Mouse (Mus musculus) lung, embryonic 14.5 days (tissue): ENCODE results near the gene Hoxb6. TPM values are rescaled to one million over a fixed set of nuclear protein-coding genes. Genes with fewer than 3 reads are reported as not detected.

Source experiments
- ATAC-seq: fragments of 200-750 bp; cut with Nextera tagmentation; 2 replicates; pipeline ENCODE4 v1.8.0; 2017; ENCODE audit warnings: mild to moderate bottlenecking, moderate TSS enrichment, moderate library complexity; ENCODE audit not compliant: insufficient read depth
- DNase-seq: peaks from one replicate; pipeline ENCODE4 v3.0.0-alpha.2; 2015
- H3K27ac ChIP-seq: fragments of 300-500 bp; sonication (generic); 2 replicates; pipeline ENCODE4 v1.5.1; 2014; ENCODE audit warnings: low read depth, mild to moderate bottlenecking, moderate library complexity
- H3K27me3 ChIP-seq: fragments of 300-500 bp; sonication (generic); 2 replicates; pipeline ENCODE4 v1.6.1; 2014; ENCODE audit warnings: low read length, control low read depth; ENCODE audit not compliant: insufficient read depth
- H3K36me3 ChIP-seq: fragments of 300-500 bp; sonication (generic); 2 replicates; pipeline ENCODE4 v1.6.1; 2014; ENCODE audit warnings: control low read depth; ENCODE audit not compliant: insufficient read depth
- H3K4me1 ChIP-seq: fragments of 300-500 bp; sonication (generic); 2 replicates; pipeline ENCODE4 v1.6.1; 2014; ENCODE audit warnings: antibody characterized with exemption, control low read depth; ENCODE audit not compliant: insufficient read depth
- H3K4me2 ChIP-seq: fragments of 300-500 bp; sonication (generic); 2 replicates; pipeline ENCODE4 v1.6.1; 2014; ENCODE audit warnings: mild to moderate bottlenecking
- H3K4me3 ChIP-seq: fragments of 300-500 bp; sonication (generic); 2 replicates; pipeline ENCODE4 v1.5.1; 2014; ENCODE audit warnings: low read depth, low read length
- H3K9ac ChIP-seq: fragments of 300-500 bp; sonication (generic); 2 replicates; pipeline ENCODE4 v1.6.1; 2014
- H3K9me3 ChIP-seq: fragments of 300-500 bp; sonication (generic); 2 replicates; pipeline ENCODE4 v1.6.1; 2016; ENCODE audit warnings: low read depth, low read length, control low read depth
- CTCF ChIP-seq: IDR thresholded peaks from 2 replicates; pipeline ENCODE4 v1.5.1; 2016; ENCODE audit warnings: antibody characterized with exemption, low read depth
- WGBS: fragments of 180-500 bp; shearing (Covaris S2); extraction: QIAGEN DNeasy Blood & Tissue Kit; methylation state at CpG from one replicate; pipeline ENCODE4 v1.1.7; 2014; 5-methylcytosine and 5-hydroxymethylcytosine counted together
- polyA plus RNA-seq: library from polyadenylated mRNA; unstranded; fragments of >200 nt; fragmentation: Nextera tagmentation; extraction: Ambion mirVana; gene quantifications from 2 replicates; pipeline ENCODE4 v1.2.1, GENCODE M21; 2014

The Hoxb6 gene
- polyA plus RNA-seq, 1 experiment from 2014 or later: 24.4 TPM

DNA sequence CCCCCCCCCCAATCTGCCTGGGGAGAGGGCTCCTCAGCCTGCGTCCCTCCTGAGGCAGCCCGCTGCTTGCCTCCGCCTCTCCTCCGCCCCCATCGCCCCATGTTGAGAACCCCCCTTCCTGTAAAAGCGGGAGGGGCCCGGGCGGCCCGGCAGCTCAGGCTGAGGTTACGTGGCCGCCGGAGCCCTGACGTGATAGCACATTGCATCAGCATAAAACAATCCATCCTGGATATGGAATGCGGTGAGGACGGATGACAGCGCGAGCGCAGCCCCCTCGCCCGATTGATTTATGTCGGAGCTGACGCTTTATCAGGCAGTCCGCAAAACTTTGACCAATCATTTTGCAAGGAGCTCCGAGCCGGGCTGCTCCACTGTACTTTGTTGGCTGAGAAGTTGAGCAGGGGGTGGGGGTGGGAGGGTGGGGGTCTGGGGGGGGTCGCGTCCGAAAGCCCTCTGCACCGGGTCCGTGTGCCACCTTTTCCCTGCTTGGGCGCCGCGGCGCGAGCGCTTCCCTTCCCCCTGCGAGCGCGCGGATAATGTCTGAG, 21.2 kb upstream of the Hoxb6 start, which contains the start of gene Hoxb9:
Gene Hoxb9, plus strand, starts transcription at position 462 of the 545 bp plus-strand sequence.
- no peaks in the 10 kb centered on the region for H3K4me1 ChIP-seq
- H3K4me2 ChIP-seq: peak within 1 kb of the TSS; percentile 57
- peaks cover 99% of the 10 kb centered on the region for H3K27me3 ChIP-seq
- TF ChIP-seq CTCF: no peak
- peak within 1 kb of the TSS; percentile 20; the same call in 1 of the 2 replicates for H3K9ac ChIP-seq
- ATAC-seq: peak; percentile 22; the same call in 1 of the 2 replicates
- no peaks in the 10 kb centered on the region for H3K9me3 ChIP-seq
- DNase-seq: no peak
- H3K36me3 ChIP-seq: no peaks in the 10 kb centered on the region
- peak within 1 kb of the TSS; percentile 35 for H3K4me3 ChIP-seq
- H3K27ac ChIP-seq: no peak within 1 kb of the TSS
- WGBS: under 1% methylated on average over 40 of the region's 40 CpGs

- H3K9me3 ChIP-seq: no peaks in the 10 kb centered on the region
- H3K36me3 ChIP-seq: no peaks in the 10 kb centered on the region
- under 1% methylated on average over 52 of the region's 52 CpGs for WGBS
- ATAC-seq (peak; percentile 32; the same call in 1 of the 2 replicates), DNase-seq (no peak)
- no peaks in the 10 kb centered on the region for H3K4me1 ChIP-seq
- H3K27me3 ChIP-seq: peaks cover 99% of the 10 kb centered on the region
- H3K9ac ChIP-seq: no peak overlapping the region
- no peak overlapping the region for H3K27ac ChIP-seq
- no peak for TF ChIP-seq CTCF
- H3K4me2 ChIP-seq: peak overlapping the region; percentile 57
- peak overlapping the region; percentile 35 for H3K4me3 ChIP-seq
Observed at GRCm38 (mm10) chr11:96271541-96272011, 20.7 kb upstream of the Hoxb6 start.

DNA sequence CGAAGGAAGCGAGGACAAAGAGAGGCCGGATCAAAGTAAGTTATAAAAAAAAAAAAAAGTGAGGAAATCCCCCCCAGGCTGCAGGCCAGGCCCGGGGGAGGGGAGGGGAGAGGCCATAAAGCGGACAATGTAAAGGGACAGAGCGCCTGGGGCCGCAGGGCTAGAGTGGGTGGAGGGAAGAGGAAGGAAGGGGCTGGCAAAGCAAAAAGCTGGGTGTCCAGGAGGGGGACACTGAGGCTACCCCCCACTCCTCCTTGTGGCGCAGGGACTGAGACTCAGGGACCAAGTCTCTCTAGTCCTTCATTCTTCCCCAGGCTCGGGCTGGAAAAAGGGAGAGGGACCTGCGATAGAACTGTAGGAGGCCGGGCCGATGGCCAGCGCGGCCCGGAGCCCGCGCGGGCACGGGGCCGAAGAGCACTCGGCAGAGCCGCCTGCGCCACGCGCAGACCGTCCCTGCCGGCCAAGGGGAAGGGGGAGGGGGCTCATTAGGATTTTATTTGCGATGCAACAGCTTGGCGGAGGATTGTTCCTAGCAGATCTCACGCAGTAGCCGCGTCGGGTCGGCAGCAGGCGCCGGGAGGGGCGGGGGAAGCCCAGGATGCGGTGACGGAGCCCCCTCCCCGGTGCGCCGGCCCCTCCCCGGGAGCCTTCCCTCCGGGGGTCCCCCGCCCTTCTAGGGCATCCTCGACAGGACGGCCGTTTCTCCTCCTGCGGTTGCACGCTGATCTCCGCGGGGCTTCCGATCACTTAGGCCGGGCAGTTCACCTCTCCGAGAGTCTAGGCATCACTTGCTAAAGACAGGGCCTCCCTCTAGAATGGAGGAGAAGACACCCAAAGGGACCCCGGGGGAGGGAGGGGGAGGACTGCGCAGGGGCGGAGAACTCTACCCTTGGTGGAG, 20.0 kb upstream of the Hoxb6 start:
- DNase-seq (no peak), ATAC-seq (peak; percentile 46; the same call in 1 of the 2 replicates)
- WGBS: under 1% methylated on average over 57 of the region's 58 CpGs
- no peak overlapping the region for H3K27ac ChIP-seq
- peak overlapping the region; percentile 57 for H3K4me2 ChIP-seq
- no peak for TF ChIP-seq CTCF
- no peaks in the 10 kb centered on the region for H3K4me1 ChIP-seq
- H3K4me3 ChIP-seq: peak overlapping the region; percentile 35
- H3K27me3 ChIP-seq: peaks cover 99% of the 10 kb centered on the region
- no peaks in the 10 kb centered on the region for H3K36me3 ChIP-seq
- H3K9ac ChIP-seq: peak overlapping the region; percentile 20; the same call in 1 of the 2 replicates
- H3K9me3 ChIP-seq: no peaks in the 10 kb centered on the region

DNA sequence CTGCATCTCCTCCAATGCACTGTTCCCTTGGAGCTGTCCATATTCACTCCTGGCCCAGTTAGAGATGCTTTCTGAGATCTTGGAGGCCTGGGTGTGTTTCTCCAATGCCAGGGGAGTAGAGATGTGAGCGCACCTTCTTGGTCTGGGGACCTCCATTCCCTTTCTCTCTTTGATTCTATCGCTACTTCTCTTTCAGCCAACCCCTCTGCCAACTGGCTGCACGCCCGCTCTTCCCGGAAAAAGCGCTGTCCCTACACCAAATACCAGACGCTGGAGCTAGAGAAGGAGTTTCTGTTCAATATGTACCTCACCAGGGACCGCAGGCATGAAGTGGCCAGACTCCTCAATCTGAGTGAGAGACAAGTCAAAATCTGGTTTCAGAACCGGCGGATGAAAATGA, 17.8 kb upstream of the Hoxb6 start:
- DNase-seq (no peak), ATAC-seq (no peak)
- TF ChIP-seq CTCF: no peak
- H3K27me3 ChIP-seq: peaks cover 98% of the 10 kb centered on the region
- H3K9ac ChIP-seq: no peak overlapping the region
- no peaks in the 10 kb centered on the region for H3K36me3 ChIP-seq
- H3K4me3 ChIP-seq: no peak overlapping the region
- H3K4me1 ChIP-seq: no peaks in the 10 kb centered on the region
- H3K27ac ChIP-seq: no peak overlapping the region
- 5% methylated on average over 10 of the region's 10 CpGs for WGBS
- H3K4me2 ChIP-seq: no peak overlapping the region
- no peaks in the 10 kb centered on the region for H3K9me3 ChIP-seq

- 9% methylated on average over 4 of the region's 4 CpGs for WGBS
- Histone ChIP-seq H3K27me3 (peaks cover 96% of the 10 kb centered on the region), H3K4me2 (no peak overlapping the region), H3K9ac (no peak overlapping the region), H3K36me3 (no peaks in the 10 kb centered on the region), H3K9me3 (no peaks in the 10 kb centered on the region), H3K4me1 (no peaks in the 10 kb centered on the region), H3K27ac (no peak overlapping the region), H3K4me3 (no peak overlapping the region)
- TF ChIP-seq CTCF: no peak
- ATAC-seq (no peak), DNase-seq (no peak)
Observed at GRCm38 (mm10) chr11:96275896-96276295, 16.4 kb upstream of the Hoxb6 start.

DNA sequence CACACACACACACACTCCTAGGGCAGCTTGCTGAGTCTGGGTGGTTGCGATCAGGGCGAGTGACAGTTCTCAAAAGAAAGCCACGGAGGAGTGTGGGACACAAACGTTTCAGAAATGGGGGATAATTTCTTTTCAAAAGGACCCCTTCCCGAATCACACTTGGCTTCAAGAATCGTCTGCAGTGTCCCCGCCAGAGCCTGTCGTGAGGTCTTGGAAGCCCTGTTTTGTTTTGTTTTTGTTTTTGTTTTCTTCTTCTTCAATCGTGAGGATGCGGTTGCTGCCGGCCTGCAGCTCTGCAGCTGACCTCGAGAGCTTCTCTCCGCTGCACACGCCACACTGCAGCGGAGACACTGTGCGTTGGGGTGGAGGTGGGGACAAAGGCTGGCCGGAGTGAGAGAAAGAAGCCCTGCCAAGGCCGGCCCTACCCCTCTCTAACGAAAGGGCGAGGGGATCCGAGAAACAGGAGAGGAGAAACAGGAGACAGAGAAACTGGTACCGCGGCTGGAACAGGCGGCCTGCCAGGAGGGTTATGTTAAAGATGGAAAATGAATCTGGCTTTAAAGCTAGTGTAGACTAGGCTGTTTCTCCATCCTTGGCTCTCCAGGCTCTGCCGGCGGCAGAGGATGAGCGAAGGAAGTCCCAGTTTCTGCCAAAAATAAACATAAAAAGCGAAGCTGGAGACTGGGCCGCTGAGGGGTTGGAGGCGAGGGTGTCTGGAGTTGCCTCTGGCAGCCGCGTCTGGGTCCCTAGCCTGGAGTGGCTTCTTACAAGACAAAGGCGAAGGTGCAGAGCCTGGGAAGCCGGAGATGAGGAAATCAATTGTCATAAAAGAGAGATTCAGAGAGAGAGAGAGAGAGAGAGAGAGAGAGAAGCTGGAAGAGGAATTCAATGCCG, 14.9 kb upstream of the Hoxb6 start:
- no peak overlapping the region for H3K27ac ChIP-seq
- no peak for ATAC-seq
- H3K4me2 ChIP-seq: peak overlapping the region; percentile 31; the same call in 1 of the 2 replicates
- H3K36me3 ChIP-seq: no peaks in the 10 kb centered on the region
- H3K27me3 ChIP-seq: peaks cover 96% of the 10 kb centered on the region
- no peak for DNase-seq
- H3K4me1 ChIP-seq: no peaks in the 10 kb centered on the region
- 1% methylated on average over 35 of the region's 35 CpGs for WGBS
- no peak overlapping the region for H3K4me3 ChIP-seq
- no peak for TF ChIP-seq CTCF
- no peak overlapping the region for H3K9ac ChIP-seq
- H3K9me3 ChIP-seq: no peaks in the 10 kb centered on the region
